Mouse (Mus musculus): ENCODE results near the gene Foxf1.

Gene Foxf1

DNA sequence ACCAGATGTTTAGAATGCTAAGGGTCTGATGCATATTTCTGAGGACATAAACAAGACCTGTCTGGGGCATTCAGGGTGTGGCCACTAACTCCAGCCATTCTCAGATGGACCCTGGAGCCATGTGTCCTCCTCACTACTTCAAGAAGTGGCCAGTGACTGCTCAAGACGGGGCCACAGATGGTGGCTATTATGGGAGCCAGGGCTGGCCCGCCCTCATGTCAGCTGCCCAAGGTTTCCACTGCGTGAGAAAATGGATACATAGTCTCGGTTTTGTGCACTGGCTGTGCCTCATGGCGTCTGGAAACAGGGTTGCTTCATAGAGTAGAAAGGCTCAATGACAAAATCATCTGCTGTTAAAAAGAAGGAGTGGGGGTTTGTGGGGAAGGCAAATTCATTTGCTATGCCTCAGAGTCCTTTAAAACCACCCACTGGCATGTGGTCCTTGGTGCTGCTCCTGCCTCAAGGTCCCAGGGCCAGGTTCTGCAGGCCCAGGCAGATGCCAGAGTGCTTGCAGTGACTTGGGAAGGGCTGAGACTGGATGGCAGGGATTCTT, 48.9 kb downstream of the Foxf1 start:
- no peak for DNase-seq

DNA sequence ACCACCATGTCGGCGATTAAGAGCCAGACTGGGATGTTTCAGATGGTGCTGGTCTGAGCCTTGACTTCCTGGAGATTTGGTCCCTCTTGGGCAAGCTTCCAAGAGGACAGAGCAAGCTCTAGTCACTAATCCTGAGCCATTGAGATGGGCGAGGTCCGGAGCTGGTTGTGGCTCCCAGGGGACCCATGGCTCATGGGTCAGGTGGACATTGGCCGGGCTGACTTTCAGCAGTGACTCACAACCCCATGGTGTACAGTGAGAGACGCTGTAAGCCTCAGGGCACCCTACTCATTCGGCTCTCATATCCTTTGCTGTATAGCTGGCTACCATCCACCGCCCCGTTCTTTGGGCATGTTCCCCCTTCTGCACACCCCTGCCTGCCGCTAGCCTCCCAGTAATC, 49.9 kb downstream of the Foxf1 start:
- no peak for DNase-seq

DNA sequence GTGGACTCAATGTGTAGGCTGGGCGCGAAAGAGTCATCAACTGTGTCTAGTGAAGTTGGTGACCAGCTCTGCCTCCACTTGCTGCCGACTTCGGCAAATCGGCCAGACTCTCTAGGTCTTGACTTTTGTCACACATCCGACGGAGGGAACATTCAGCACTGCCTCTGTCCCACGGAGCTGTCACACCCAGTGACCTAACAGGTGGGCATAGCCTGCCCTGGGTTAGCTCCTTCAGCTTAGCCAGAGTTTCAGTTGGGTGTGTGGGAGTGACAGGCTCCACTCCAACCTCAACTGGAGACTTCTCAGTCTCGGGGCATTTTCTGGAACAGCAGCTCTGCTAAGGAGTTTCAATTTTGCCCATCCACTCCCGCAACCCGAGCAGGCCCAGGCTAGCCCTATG, 50.3 kb downstream of the Foxf1 start:
- DNase-seq = no peak

DNA sequence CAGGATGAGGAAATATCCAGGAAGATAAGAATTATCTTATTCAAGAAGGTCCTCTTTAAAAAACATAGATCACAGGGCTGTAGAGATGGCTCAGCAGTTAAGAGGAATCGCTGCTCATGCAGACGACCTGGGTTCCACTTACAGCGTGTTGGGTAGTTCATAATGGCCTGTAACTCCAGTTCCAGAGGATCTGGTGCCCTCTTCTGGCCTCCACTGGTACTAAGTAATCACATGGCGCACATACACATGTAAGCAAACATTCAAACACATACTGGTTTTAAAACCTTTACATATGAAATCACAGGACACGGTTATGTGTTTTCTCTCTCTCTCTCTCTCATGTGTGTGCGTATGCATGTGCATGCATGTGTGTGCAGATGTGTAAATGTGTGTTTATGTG, 52.7 kb downstream of the Foxf1 start:
- no peak for DNase-seq
